Mouse (Mus musculus): ENCODE measurements around the gene Zdhhc21.

DNA sequence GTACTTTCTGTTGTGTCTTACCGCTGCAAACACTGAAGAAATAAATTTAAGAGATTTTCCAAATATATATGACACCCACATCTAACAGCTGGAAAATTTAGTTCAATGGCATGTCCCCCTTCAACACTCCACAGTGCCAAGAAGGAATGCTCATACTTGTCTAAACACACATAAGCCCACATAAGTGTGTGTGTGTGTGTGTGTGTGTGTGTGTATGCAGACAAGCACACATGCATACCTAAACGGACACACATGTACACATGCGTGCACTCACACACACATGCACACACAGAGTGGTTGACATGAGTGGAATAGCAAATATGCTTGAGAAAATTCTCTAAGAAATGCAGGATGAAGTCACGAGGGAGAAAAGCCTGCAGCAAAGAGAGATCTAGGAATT is 12.8 kb upstream of the Zdhhc21 start:
- TF ChIP-seq CTCF (IDR thresholded peaks at IDR 0.05; ENCODE audit: low read depth, low read length) (no peak), POLR2A (IDR thresholded peaks at IDR 0.05; ENCODE audit: extremely low read depth, insufficient read depth, low read length) (no peak)
